ENCODE assay signal across 17 mouse cellular contexts in genomic region chr10:69605211-69605610, GRCm38 (mm10).
DNase-seq lines count a peak whose midpoint lies in the region; ATAC-seq and TF ChIP-seq lines count a peak whose summit lies in the region.
"Had no signal": no experiment of that assay in that cellular context is flagged by ENCODE, and none has a peak within 500 bp of the region (broad histone marks: within the 10 kb centered on the region; RNA-seq: fewer than 3 reads in every experiment).

No protein-coding gene starts in this region.

- no peaks in the 10 kb centered on the region for H3K36me3 ChIP-seq in forebrain, embryonic 14.5 days (ENCODE audit: control insufficient read depth, insufficient read depth, low read length)
- no peaks in the 10 kb centered on the region for H3K36me3 ChIP-seq in forebrain, embryonic 16.5 days (ENCODE audit: control insufficient read depth, insufficient read depth)
- H3K36me3 ChIP-seq in forebrain, embryonic 15.5 days, result no peaks in the 10 kb centered on the region
- H3K36me3 ChIP-seq in midbrain, embryonic 16.5 days (ENCODE audit: control insufficient read depth, insufficient read depth, low read length), result 0 out of 2 replicates have a peak, but pooled peaks cover 4% of the 10 kb centered on the region
- H3K36me3 ChIP-seq: limb, embryonic 13.5 days had no signal

- H3K27ac ChIP-seq in forebrain, embryonic 14.5 days (ENCODE audit: low read depth, low read length), result peak overlapping the region; percentile 46; the same call in 1 of the 2 replicates
- no peak overlapping the region for H3K27ac ChIP-seq in forebrain, embryonic 16.5 days (ENCODE audit: low read length)
- H3K27ac ChIP-seq in layer of hippocampus, adult 2 months, result peak overlapping the region; percentile 66
- H3K27ac ChIP-seq in forebrain, embryonic 15.5 days (replicated peaks), result peak overlapping the region; percentile 31; the same call in 1 of the 2 replicates
- H3K27ac ChIP-seq in midbrain, embryonic 16.5 days (ENCODE audit: low read length), result peak overlapping the region; percentile 17; the same call in 1 of the 2 replicates
- H3K27ac ChIP-seq: kidney, embryonic 15.5 days; limb, embryonic 13.5 days; macrophage had no signal

- DNase-seq in forebrain, embryonic 14.5 days (ENCODE audit: low spot score), result no peak
- peak in 1 of 2 experiments; percentile 11 for DNase-seq in layer of hippocampus, adult 2 months (ENCODE audit: low spot score in 2 of 2)
- no peak for DNase-seq in layer of hippocampus, postnatal 25 days (ENCODE audit: extremely low spot score in 1 of 2, low spot score in 1 of 2)
- DNase-seq in ovary, postnatal 36 days (ENCODE audit: low spot score), result no peak
- DNase-seq: adrenal gland, postnatal 36 days; cerebellum, adult 8-10 months; gastrocnemius, postnatal 14 days; layer of hippocampus, adult 9-11 months; liver, postnatal 0 days; thymus, postnatal 14 days had no signal

- H3K4me3 ChIP-seq in forebrain, embryonic 14.5 days (ENCODE audit: low read depth, low read length), result no peak overlapping the region
- no peak overlapping the region for H3K4me3 ChIP-seq in forebrain, embryonic 16.5 days (replicated peaks; ENCODE audit: low read length)
- H3K4me3 ChIP-seq in layer of hippocampus, adult 2 months, result no peak overlapping the region
- no peak overlapping the region for H3K4me3 ChIP-seq in forebrain, embryonic 15.5 days
- H3K4me3 ChIP-seq in midbrain, embryonic 16.5 days (ENCODE audit: low read depth, low read length), result no peak overlapping the region
- H3K4me3 ChIP-seq: kidney, embryonic 15.5 days; limb, embryonic 13.5 days; myocyte had no signal

- TF ChIP-seq CTCF in layer of hippocampus, adult 2 months (conservative IDR thresholded peaks at IDR 0.05), result no peak

- no peak overlapping the region for H3K9ac ChIP-seq in forebrain, embryonic 14.5 days (ENCODE audit: low read length)
- no peak overlapping the region for H3K9ac ChIP-seq in forebrain, embryonic 16.5 days (replicated peaks; ENCODE audit: low read depth, low read length)
- H3K9ac ChIP-seq in forebrain, embryonic 15.5 days (replicated peaks), result no peak overlapping the region
- H3K9ac ChIP-seq in midbrain, embryonic 16.5 days (ENCODE audit: low read depth, low read length), result no peak overlapping the region
- H3K9ac ChIP-seq: kidney, embryonic 15.5 days; limb, embryonic 13.5 days; liver, postnatal 0 days had no signal

- WGBS in forebrain, embryonic 14.5 days, result 50% methylated on average over 12 of the region's 12 CpGs
- 36% methylated on average over 12 of the region's 12 CpGs for WGBS in forebrain, embryonic 16.5 days
- 49% methylated on average over 12 of the region's 12 CpGs for WGBS in forebrain, embryonic 15.5 days
- WGBS in midbrain, embryonic 16.5 days, result 26% methylated on average over 12 of the region's 12 CpGs

- no peak for ATAC-seq in forebrain, embryonic 14.5 days
- ATAC-seq in forebrain, embryonic 16.5 days, result no peak
- ATAC-seq in forebrain, embryonic 15.5 days (replicated peaks), result no peak
- ATAC-seq in midbrain, embryonic 16.5 days, result no peak
- ATAC-seq: liver, postnatal 0 days had no signal

- H3K4me2 ChIP-seq in forebrain, embryonic 14.5 days (ENCODE audit: low read length), result no peak overlapping the region
- no peak overlapping the region for H3K4me2 ChIP-seq in forebrain, embryonic 16.5 days (ENCODE audit: low read length)
- no peak overlapping the region for H3K4me2 ChIP-seq in forebrain, embryonic 15.5 days (replicated peaks)
- H3K4me2 ChIP-seq in midbrain, embryonic 16.5 days (ENCODE audit: low read length), result no peak overlapping the region
- H3K4me2 ChIP-seq: kidney, embryonic 15.5 days; limb, embryonic 13.5 days had no signal

- H3K27me3 ChIP-seq in forebrain, embryonic 14.5 days (replicated peaks; ENCODE audit: control insufficient read depth, insufficient read depth, low read length), result no peaks in the 10 kb centered on the region
- H3K27me3 ChIP-seq in forebrain, embryonic 16.5 days (replicated peaks; ENCODE audit: control insufficient read depth, insufficient read depth, low read length), result no peaks in the 10 kb centered on the region
- no peaks in the 10 kb centered on the region for H3K27me3 ChIP-seq in forebrain, embryonic 15.5 days
- H3K27me3 ChIP-seq in midbrain, embryonic 16.5 days (ENCODE audit: control insufficient read depth, insufficient read depth, low read depth, low read length), result no peaks in the 10 kb centered on the region
- H3K27me3 ChIP-seq: kidney, embryonic 15.5 days; limb, embryonic 13.5 days had no signal

- H3K4me1 ChIP-seq in forebrain, embryonic 14.5 days (ENCODE audit: control insufficient read depth, insufficient read depth, low read length), result peaks cover 11% of the 10 kb centered on the region; the same call in 1 of the 2 replicates
- H3K4me1 ChIP-seq in forebrain, embryonic 16.5 days (replicated peaks; ENCODE audit: control insufficient read depth, insufficient read depth, low read length), result peaks cover 10% of the 10 kb centered on the region; the same call in 1 of the 2 replicates
- H3K4me1 ChIP-seq in forebrain, embryonic 15.5 days, result peaks cover 9% of the 10 kb centered on the region
- peaks cover 28% of the 10 kb centered on the region for H3K4me1 ChIP-seq in midbrain, embryonic 16.5 days (ENCODE audit: control insufficient read depth, insufficient read depth, low read length)
- H3K4me1 ChIP-seq: limb, embryonic 13.5 days had no signal

- H3K9me3 ChIP-seq in forebrain, embryonic 14.5 days (replicated peaks; ENCODE audit: control insufficient read depth, low read length), result no peaks in the 10 kb centered on the region
- H3K9me3 ChIP-seq in forebrain, embryonic 16.5 days (ENCODE audit: control insufficient read depth, low read length), result no peaks in the 10 kb centered on the region
- H3K9me3 ChIP-seq in forebrain, embryonic 15.5 days, result no peaks in the 10 kb centered on the region
- H3K9me3 ChIP-seq in midbrain, embryonic 16.5 days (replicated peaks; ENCODE audit: control insufficient read depth, low read length, poor library complexity, severe bottlenecking), result no peaks in the 10 kb centered on the region
- H3K9me3 ChIP-seq: kidney, embryonic 15.5 days; limb, embryonic 13.5 days had no signal
